Mouse (Mus musculus) intestine, postnatal 0 days (tissue): ENCODE measurements at regions not wholly inside any gene's neighbourhood (a gene's known extent, or its start where the extent isn't known, plus 50 kb on each side); places are given as distances from the start of the nearest gene placed in this dataset.
A peak's percentile ranks its signal among the peaks of the same experiment; 100 is the strongest.

Experiments
- ATAC-seq: fragments of 200-750 bp; cut with Nextera tagmentation; 2 replicates; pipeline ENCODE4 v1.8.0; 2017; ENCODE audit warnings: mild to moderate bottlenecking, moderate TSS enrichment, moderate library complexity
- H3K27ac ChIP-seq: fragments of 300-500 bp; sonication (generic); 2 replicates; pipeline ENCODE4 v1.5.1; 2014; ENCODE audit warnings: mild to moderate bottlenecking, low read depth, low read length, moderate library complexity
- H3K27me3 ChIP-seq: fragments of 300-500 bp; sonication (generic); replicated peaks from 2 replicates; pipeline ENCODE4 v1.6.1; 2014; ENCODE audit warnings: low read length, mixed read lengths; ENCODE audit not compliant: control insufficient read depth, insufficient read depth
- H3K36me3 ChIP-seq: fragments of 300-500 bp; sonication (generic); 2 replicates; pipeline ENCODE4 v1.6.1; 2014; ENCODE audit warnings: mild to moderate bottlenecking, moderate library complexity; ENCODE audit not compliant: control insufficient read depth, insufficient read depth
- H3K4me1 ChIP-seq: fragments of 300-500 bp; sonication (generic); replicated peaks from 2 replicates; pipeline ENCODE4 v1.6.1; 2014; ENCODE audit warnings: antibody characterized with exemption, low read length, mixed read lengths; ENCODE audit not compliant: control insufficient read depth, insufficient read depth
- H3K4me2 ChIP-seq: fragments of 300-500 bp; sonication (generic); replicated peaks from 2 replicates; pipeline ENCODE4 v1.6.1; 2014; ENCODE audit warnings: low read depth, mild to moderate bottlenecking, moderate library complexity
- H3K4me3 ChIP-seq: fragments of 300-500 bp; sonication (generic); 2 replicates; pipeline ENCODE4 v1.5.1; 2014; ENCODE audit warnings: low read depth, low read length
- H3K9ac ChIP-seq: fragments of 300-500 bp; sonication (generic); 2 replicates; pipeline ENCODE4 v1.6.1; 2014; ENCODE audit warnings: mild to moderate bottlenecking, low read depth, low read length
- H3K9me3 ChIP-seq: fragments of 300-500 bp; sonication (generic); 2 replicates; pipeline ENCODE4 v1.6.1; 2016; ENCODE audit warnings: mixed run types; ENCODE audit not compliant: control insufficient read depth
- CTCF ChIP-seq: sonication (generic); IDR thresholded peaks from 2 replicates; pipeline ENCODE4 v1.5.1; 2016; ENCODE audit warnings: low read depth, mild to moderate bottlenecking, control low read depth, antibody characterized with exemption, moderate library complexity
- WGBS: fragments of 180-500 bp; shearing (Covaris S2); extraction: QIAGEN DNeasy Blood & Tissue Kit; methylation state at CpG from one replicate; pipeline ENCODE4 v1.1.7; 2014; 5-methylcytosine and 5-hydroxymethylcytosine counted together

GRCm38 (mm10) chr16:21274012-21274528, 69.5 kb downstream of the Ephb3 start:
- Histone ChIP-seq H3K9ac (no peak overlapping the region), H3K4me3 (no peak overlapping the region), H3K9me3 (no peaks in the 10 kb centered on the region), H3K27ac (no peak overlapping the region), H3K4me1 (no peaks in the 10 kb centered on the region), H3K27me3 (no peaks in the 10 kb centered on the region), H3K4me2 (no peak overlapping the region), H3K36me3 (no peaks in the 10 kb centered on the region)
- no peak for ATAC-seq
- 35% methylated on average over 2 of the region's 2 CpGs for whole genome bisulfite sequencing
- no peak for TF ChIP-seq CTCF

GRCm38 (mm10) chr16:21277789-21278342, 73.3 kb downstream of the Ephb3 start:
- 84% methylated on average over 11 of the region's 11 CpGs for WGBS
- H3K27ac ChIP-seq, result no peak overlapping the region

GRCm38 (mm10) chr16:21278387-21278786, 73.8 kb downstream of the Ephb3 start:
- H3K4me2 ChIP-seq, result no peak overlapping the region
- H3K27me3 ChIP-seq, result no peaks in the 10 kb centered on the region
- no peaks in the 10 kb centered on the region for H3K4me1 ChIP-seq
- ATAC-seq, result no peak
- WGBS, result over 99% methylated on average over 7 of the region's 7 CpGs
- no peak overlapping the region for H3K9ac ChIP-seq
- no peak overlapping the region for H3K4me3 ChIP-seq
- no peak for TF ChIP-seq CTCF
- no peaks in the 10 kb centered on the region for H3K36me3 ChIP-seq
- no peak overlapping the region for H3K27ac ChIP-seq
- no peaks in the 10 kb centered on the region for H3K9me3 ChIP-seq

More at GRCm38 (mm10) chr16:21277789-21278342, 73.3 kb downstream of the Ephb3 start:
- no peaks in the 10 kb centered on the region for H3K9me3 ChIP-seq
- no peak overlapping the region for H3K4me2 ChIP-seq
- H3K9ac ChIP-seq, result no peak overlapping the region
- no peaks in the 10 kb centered on the region for H3K4me1 ChIP-seq
- H3K27me3 ChIP-seq, result no peaks in the 10 kb centered on the region
- no peak overlapping the region for H3K4me3 ChIP-seq
- H3K36me3 ChIP-seq, result no peaks in the 10 kb centered on the region
- ATAC-seq, result no peak
- no peak for TF ChIP-seq CTCF

GRCm38 (mm10) chr16:21280200-21280627, 75.7 kb downstream of the Ephb3 start:
- Histone ChIP-seq H3K4me2 (no peak overlapping the region), H3K9me3 (no peaks in the 10 kb centered on the region), H3K27ac (no peak overlapping the region), H3K27me3 (no peaks in the 10 kb centered on the region), H3K4me3 (no peak overlapping the region), H3K9ac (no peak overlapping the region), H3K36me3 (no peaks in the 10 kb centered on the region), H3K4me1 (no peaks in the 10 kb centered on the region)
- no peak for TF ChIP-seq CTCF
- 88% methylated on average over 4 of the region's 4 CpGs for WGBS
- ATAC-seq, result no peak

- Histone ChIP-seq H3K9ac (no peak overlapping the region), H3K4me2 (no peak overlapping the region), H3K27me3 (no peaks in the 10 kb centered on the region), H3K27ac (no peak overlapping the region), H3K4me1 (no peaks in the 10 kb centered on the region), H3K4me3 (no peak overlapping the region), H3K9me3 (no peaks in the 10 kb centered on the region), H3K36me3 (no peaks in the 10 kb centered on the region)
- no peak for TF ChIP-seq CTCF
- ATAC-seq, result peak; percentile 46; the same call in 1 of the 2 replicates
- 21% methylated on average over 15 of the region's 20 CpGs for WGBS
Measured at GRCm38 (mm10) chr16:21281958-21282730, 77.6 kb downstream of the Ephb3 start.

- no peak for ATAC-seq
- 34% methylated on average over 4 of the region's 4 CpGs for WGBS
- H3K4me2 ChIP-seq, result no peak overlapping the region
- no peaks in the 10 kb centered on the region for H3K9me3 ChIP-seq
- H3K27me3 ChIP-seq, result no peaks in the 10 kb centered on the region
- H3K36me3 ChIP-seq, result no peaks in the 10 kb centered on the region
- no peaks in the 10 kb centered on the region for H3K4me1 ChIP-seq
- H3K9ac ChIP-seq, result no peak overlapping the region
- no peak overlapping the region for H3K4me3 ChIP-seq
- no peak for TF ChIP-seq CTCF
- no peak overlapping the region; the same call in 1 of the 2 replicates for H3K27ac ChIP-seq
Measured at GRCm38 (mm10) chr16:21286099-21286498, 81.5 kb downstream of the Ephb3 start.
